Mouse (Mus musculus) liver, embryonic 14.5 days (tissue): ENCODE measurements at regions not wholly inside any gene's neighbourhood (a gene's known extent, or its start where the extent isn't known, plus 50 kb on each side); places are given as distances from the start of the nearest gene placed in this dataset.

Experiments
- ATAC-seq: fragments of 200-750 bp; cut with Nextera tagmentation; 2 replicates; pipeline ENCODE4 v1.8.0; 2017; ENCODE audit warnings: moderate number of reproducible peaks, mild to moderate bottlenecking, moderate library complexity; ENCODE audit not compliant: insufficient read depth
- DNase-seq, 3 experiments: peaks; one replicate each; pipeline ENCODE4 v3.0.0-alpha.2; 2012 to 2013; ENCODE audit warnings: low read depth in 3 of 3, low spot score in 3 of 3
- H3K27ac ChIP-seq: fragments of 300-500 bp; sonication (generic); 2 replicates; pipeline ENCODE4 v1.5.1; 2014; ENCODE audit warnings: moderate library complexity, mild to moderate bottlenecking, control low read depth, inconsistent platforms
- H3K27me3 ChIP-seq: fragments of 300-500 bp; sonication (generic); 2 replicates; pipeline ENCODE4 v1.6.1; 2014; ENCODE audit warnings: mild to moderate bottlenecking, low read length, moderate library complexity; ENCODE audit not compliant: control insufficient read depth, insufficient read depth
- H3K36me3 ChIP-seq: fragments of 300-500 bp; sonication (generic); replicated peaks from 2 replicates; pipeline ENCODE4 v1.6.1; 2014; ENCODE audit warnings: low read depth; ENCODE audit not compliant: control insufficient read depth, insufficient read depth
- H3K4me1 ChIP-seq, 2 experiments: fragments of 200-500 bp in 1 of 2; fragments of 300-500 bp in 1 of 2; sonication (generic) in 1 of 2; replicated peaks; 2 replicates each; pipeline ENCODE4 v1.6.1; 2012 to 2014; ENCODE audit warnings: antibody characterized with exemption in 1 of 2, inconsistent platforms in 1 of 2, low read length in 1 of 2; ENCODE audit not compliant: control insufficient read depth in 2 of 2, insufficient read depth in 2 of 2
- H3K4me2 ChIP-seq: fragments of 300-500 bp; sonication (generic); 2 replicates; pipeline ENCODE4 v1.6.1; 2014; ENCODE audit warnings: low read depth, mild to moderate bottlenecking, control low read depth, moderate library complexity
- H3K4me3 ChIP-seq, 2 experiments: fragments of 200-500 bp in 1 of 2; fragments of 300-500 bp in 1 of 2; sonication (generic) in 1 of 2; 2 replicates each; pipeline ENCODE4 v1.5.1; 2012 to 2014; ENCODE audit warnings: low read depth in 2 of 2, low read length in 2 of 2, mild to moderate bottlenecking in 2 of 2, control low read depth in 1 of 2, inconsistent platforms in 1 of 2, moderate library complexity in 1 of 2; ENCODE audit not compliant: insufficient read depth in 1 of 2
- H3K9ac ChIP-seq: fragments of 300-500 bp; sonication (generic); replicated peaks from 2 replicates; pipeline ENCODE4 v1.6.1; 2014; ENCODE audit warnings: mild to moderate bottlenecking, control low read depth, moderate library complexity
- H3K9me3 ChIP-seq: fragments of 300-500 bp; sonication (generic); 2 replicates; pipeline ENCODE4 v1.6.1; 2016; ENCODE audit warnings: low read length, mixed read lengths; ENCODE audit not compliant: control insufficient read depth
- CTCF ChIP-seq: IDR thresholded peaks from 2 replicates; pipeline ENCODE4 v1.5.1; 2016; ENCODE audit warnings: antibody characterized with exemption, low read depth, control low read depth
- EP300 ChIP-seq: IDR thresholded peaks from 2 replicates; pipeline ENCODE4 v1.6.1; 2016; ENCODE audit warnings: antibody characterized with exemption, low read depth
- WGBS: fragments of 180-500 bp; shearing (Covaris S2); extraction: QIAGEN DNeasy Blood & Tissue Kit; methylation state at CpG from one replicate; pipeline ENCODE4 v1.1.7; 2014; ENCODE audit not compliant: insufficient replicate concordance; 5-methylcytosine and 5-hydroxymethylcytosine counted together

- H3K36me3 ChIP-seq = no peaks in the 10 kb centered on the region
- DNase-seq (no peak), ATAC-seq (no peak)
- no peak for TF ChIP-seq CTCF
- no peak for TF ChIP-seq EP300
- no peak overlapping the region for H3K4me3 ChIP-seq
- no peak overlapping the region for H3K9ac ChIP-seq
- no peaks in the 10 kb centered on the region for H3K27me3 ChIP-seq
- H3K27ac ChIP-seq = no peak overlapping the region
- H3K9me3 ChIP-seq = no peaks in the 10 kb centered on the region
- H3K4me2 ChIP-seq = no peak overlapping the region
- no peaks in the 10 kb centered on the region for H3K4me1 ChIP-seq
Observed at GRCm38 (mm10) chr15:62861422-62861821, 983.6 kb downstream of the Gsdmc2 start.

GRCm38 (mm10) chr15:62849326-62849725, 995.7 kb downstream of the Gsdmc2 start:
- DNase-seq (no peak), ATAC-seq (no peak)
- TF ChIP-seq EP300 (no peak), CTCF (no peak)
- no peak overlapping the region for H3K9ac ChIP-seq
- H3K9me3 ChIP-seq = no peaks in the 10 kb centered on the region
- H3K36me3 ChIP-seq = no peaks in the 10 kb centered on the region
- no peak overlapping the region for H3K4me2 ChIP-seq
- no peak overlapping the region for H3K4me3 ChIP-seq
- H3K27ac ChIP-seq = no peak overlapping the region
- no peaks in the 10 kb centered on the region for H3K27me3 ChIP-seq
- no peaks in the 10 kb centered on the region for H3K4me1 ChIP-seq

GRCm38 (mm10) chr15:62845884-62846283, 999.1 kb downstream of the Gsdmc2 start:
- Histone ChIP-seq H3K27ac (no peak overlapping the region), H3K27me3 (no peaks in the 10 kb centered on the region), H3K4me1 (no peaks in the 10 kb centered on the region), H3K36me3 (no peaks in the 10 kb centered on the region), H3K9me3 (no peaks in the 10 kb centered on the region), H3K4me3 (no peak overlapping the region), H3K9ac (no peak overlapping the region), H3K4me2 (no peak overlapping the region)
- WGBS = 54% methylated on average over 3 of the region's 3 CpGs
- DNase-seq (no peak), ATAC-seq (no peak)
- no peak for TF ChIP-seq EP300
- no peak for TF ChIP-seq CTCF

- ATAC-seq = no peak
- no peaks in the 10 kb centered on the region for H3K9me3 ChIP-seq
Observed at GRCm38 (mm10) chr15:62825586-62825985, 1019.4 kb downstream of the Gsdmc2 start.

GRCm38 (mm10) chr15:62823861-62824518, 1021.0 kb downstream of the Gsdmc2 start:
- Histone ChIP-seq H3K27me3 (no peaks in the 10 kb centered on the region), H3K9me3 (no peaks in the 10 kb centered on the region), H3K27ac (no peak overlapping the region), H3K9ac (no peak overlapping the region), H3K4me1 (0 out of 4 replicates have a peak, but pooled peaks cover 0 to 2% of the 10 kb centered on the region in 2 experiments), H3K4me2 (no peak overlapping the region), H3K4me3 (no peak overlapping the region), H3K36me3 (no peaks in the 10 kb centered on the region)
- WGBS = 10% methylated on average over 1 of the region's 1 CpGs
- ATAC-seq = no peak
- TF ChIP-seq EP300 (no peak), CTCF (no peak)
- no peak for DNase-seq

More at GRCm38 (mm10) chr15:62825586-62825985, 1019.4 kb downstream of the Gsdmc2 start:
- TF ChIP-seq CTCF = no peak
- no peak for TF ChIP-seq EP300
- Histone ChIP-seq H3K27ac (no peak overlapping the region), H3K27me3 (no peaks in the 10 kb centered on the region), H3K4me1 (0 out of 4 replicates have a peak, but pooled peaks cover 0 to 2% of the 10 kb centered on the region in 2 experiments), H3K4me3 (no peak overlapping the region), H3K36me3 (no peaks in the 10 kb centered on the region), H3K4me2 (no peak overlapping the region), H3K9ac (no peak overlapping the region)
- no peak for DNase-seq
